Mouse (Mus musculus) limb, embryonic 14.5 days (tissue): ENCODE measurements around the gene Ntn1. TPM values are rescaled to one million over a fixed set of nuclear protein-coding genes. Genes with fewer than 3 reads are reported as not detected.

Source experiments
- ATAC-seq: fragments of 200-750 bp; cut with Nextera tagmentation; 2 replicates; pipeline ENCODE4 v1.8.0; 2017; ENCODE audit warnings: low read depth, moderate number of reproducible peaks, moderate TSS enrichment; ENCODE audit not compliant: low FRiP score
- DNase-seq: peaks from one replicate; pipeline ENCODE4 v3.0.0-alpha.2; 2015; ENCODE audit warnings: low spot score
- H3K27ac ChIP-seq: fragments of 300-500 bp; sonication (generic); replicated peaks from 2 replicates; pipeline ENCODE4 v1.5.1; 2014; ENCODE audit warnings: low read depth, mild to moderate bottlenecking, low read length, moderate library complexity, mixed read lengths
- H3K27me3 ChIP-seq: fragments of 300-500 bp; sonication (generic); 2 replicates; pipeline ENCODE4 v1.6.1; 2014; ENCODE audit warnings: low read length, mixed read lengths; ENCODE audit not compliant: control insufficient read depth, insufficient read depth
- H3K36me3 ChIP-seq: fragments of 300-500 bp; sonication (generic); 2 replicates; pipeline ENCODE4 v1.6.1; 2014; ENCODE audit warnings: mild to moderate bottlenecking, low read length, moderate library complexity, mixed read lengths; ENCODE audit not compliant: control insufficient read depth, insufficient read depth
- H3K4me1 ChIP-seq: fragments of 300-500 bp; sonication (generic); 2 replicates; pipeline ENCODE4 v1.6.1; 2014; ENCODE audit warnings: antibody characterized with exemption, low read length, mixed read lengths; ENCODE audit not compliant: control insufficient read depth, insufficient read depth
- H3K4me2 ChIP-seq: fragments of 300-500 bp; sonication (generic); replicated peaks from 2 replicates; pipeline ENCODE4 v1.6.1; 2014; ENCODE audit warnings: low read depth, mild to moderate bottlenecking, low read length, moderate library complexity; ENCODE audit not compliant: severe bottlenecking
- H3K4me3 ChIP-seq: fragments of 300-500 bp; sonication (generic); replicated peaks from 2 replicates; pipeline ENCODE4 v1.5.1; 2014; ENCODE audit warnings: low read length
- H3K9ac ChIP-seq: fragments of 300-500 bp; sonication (generic); 2 replicates; pipeline ENCODE4 v1.6.1; 2014; ENCODE audit warnings: mild to moderate bottlenecking, low read depth, low read length, moderate library complexity; ENCODE audit not compliant: severe bottlenecking
- H3K9me3 ChIP-seq: fragments of 300-500 bp; sonication (generic); 2 replicates; pipeline ENCODE4 v1.6.1; 2016; ENCODE audit warnings: low read length; ENCODE audit not compliant: control insufficient read depth
- POLR2A ChIP-seq: fragments of 200-500 bp; IDR thresholded peaks from 2 replicates; pipeline ENCODE4 v1.8.0; 2012; ENCODE audit warnings: inconsistent platforms, mild to moderate bottlenecking, moderate library complexity, borderline replicate concordance; ENCODE audit not compliant: insufficient read depth, insufficient read length; ENCODE audit errors: extremely low read depth
- WGBS: fragments of 180-500 bp; shearing (Covaris S2); extraction: QIAGEN DNeasy Blood & Tissue Kit; methylation state at CpG from one replicate; pipeline ENCODE4 v1.1.7; 2014; 5-methylcytosine and 5-hydroxymethylcytosine counted together
- polyA plus RNA-seq, 2 experiments: library from polyadenylated mRNA; depleted of rRNA in 1 of 2; stranded (reverse) in 1 of 2; unstranded in 1 of 2; fragments of >200 nt; fragmentation: Nextera tagmentation in 1 of 2; extraction: Ambion mirVana in 1 of 2; gene quantifications; 2 replicates each; pipeline versions ENCODE4 v1.2.1 to v1.2.3; 2012 to 2014

Ntn1 gene
- polyA plus RNA-seq, 2 experiments: 4.7 to 18.5 TPM

DNA sequence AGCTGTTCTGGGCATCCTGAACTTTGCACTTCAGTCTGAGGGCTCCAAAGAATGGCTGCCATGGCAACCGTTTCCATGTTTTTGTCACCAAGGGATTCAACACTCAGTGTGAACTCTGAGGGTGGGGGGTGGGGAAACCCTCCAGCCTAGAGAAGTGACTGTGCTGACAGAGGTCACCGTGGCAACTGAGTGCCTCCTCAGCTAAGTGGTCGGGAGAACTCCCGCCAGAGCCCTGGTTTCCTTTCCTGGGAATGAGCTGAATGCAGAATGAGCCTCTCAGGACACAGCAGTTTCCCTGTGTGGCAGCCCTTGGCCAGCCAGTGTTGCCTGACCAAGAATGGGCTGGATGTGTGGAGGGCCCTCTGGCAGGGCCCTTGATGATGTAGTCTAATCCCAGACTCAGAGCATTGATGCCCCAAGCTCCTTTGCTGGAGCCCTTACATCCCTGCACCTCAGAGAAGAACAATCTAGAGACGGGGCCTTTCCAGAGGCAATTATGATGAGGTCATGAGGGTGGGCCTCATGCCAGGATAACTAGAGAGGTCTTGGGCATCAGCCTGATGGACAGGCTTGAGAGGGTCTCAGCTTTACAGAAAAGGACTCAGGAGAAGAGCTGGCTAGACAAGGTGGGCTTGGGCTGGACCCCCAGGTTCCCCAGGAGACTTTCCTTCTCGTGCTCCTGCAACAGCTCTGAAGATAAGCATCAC lies 185.3 kb downstream of the Ntn1 start:
- H3K36me3 ChIP-seq: no peaks in the 10 kb centered on the region
- H3K9ac ChIP-seq: no peak overlapping the region
- H3K27ac ChIP-seq: 0 out of 2 replicates have a peak overlapping the region, but pooled peaks have one; percentile 0
- ATAC-seq (no peak), DNase-seq (no peak)
- no peaks in the 10 kb centered on the region for H3K27me3 ChIP-seq
- peaks cover 73% of the 10 kb centered on the region for H3K4me1 ChIP-seq
- WGBS: 39% methylated on average over 6 of the region's 6 CpGs
- H3K4me2 ChIP-seq: no peak overlapping the region
- TF ChIP-seq POLR2A: no peak
- H3K4me3 ChIP-seq: no peak overlapping the region
- H3K9me3 ChIP-seq: no peaks in the 10 kb centered on the region

DNA sequence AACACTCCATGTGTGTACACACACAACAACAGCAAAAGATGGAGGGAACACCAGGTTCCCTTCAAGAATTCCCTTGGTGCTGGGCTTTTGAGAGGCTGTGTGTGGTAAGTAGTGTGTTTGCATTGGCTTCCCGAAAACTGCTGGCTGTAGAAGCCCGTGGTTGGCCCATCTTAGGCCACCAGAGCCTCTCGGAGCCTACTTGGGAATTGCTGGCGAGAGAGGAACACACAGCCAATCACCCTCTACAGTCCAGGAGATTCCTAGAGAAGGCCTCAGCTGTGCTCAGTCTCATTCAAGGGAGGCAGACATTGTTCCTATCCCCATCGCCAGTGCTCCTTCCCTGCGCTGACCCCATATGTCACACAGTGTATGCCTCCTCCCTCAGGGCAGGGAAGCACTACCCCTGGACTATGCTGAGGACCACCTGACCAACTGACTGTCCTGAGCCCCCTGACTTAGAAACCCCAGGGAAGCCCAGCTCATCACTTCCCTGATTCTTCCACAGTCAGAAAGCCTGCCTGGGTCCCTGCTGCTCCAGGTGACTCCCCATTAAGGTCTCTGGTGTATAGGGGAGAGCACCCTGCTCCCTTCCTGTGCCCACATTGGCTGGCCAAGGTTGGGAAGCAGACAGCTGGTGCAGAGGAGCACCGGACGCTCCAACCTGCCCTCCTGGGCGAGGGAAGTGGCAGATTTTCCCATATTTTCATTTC lies 186.0 kb downstream of the Ntn1 start:
- H3K9ac ChIP-seq: no peak overlapping the region
- ATAC-seq: no peak
- TF ChIP-seq POLR2A: no peak
- H3K4me2 ChIP-seq: no peak overlapping the region
- H3K9me3 ChIP-seq: no peaks in the 10 kb centered on the region
- peaks cover 68% of the 10 kb centered on the region for H3K4me1 ChIP-seq
- DNase-seq: no peak
- H3K4me3 ChIP-seq: no peak overlapping the region
- WGBS: 80% methylated on average over 9 of the region's 9 CpGs
- H3K27me3 ChIP-seq: no peaks in the 10 kb centered on the region
- no peak overlapping the region for H3K27ac ChIP-seq
- H3K36me3 ChIP-seq: no peaks in the 10 kb centered on the region

DNA sequence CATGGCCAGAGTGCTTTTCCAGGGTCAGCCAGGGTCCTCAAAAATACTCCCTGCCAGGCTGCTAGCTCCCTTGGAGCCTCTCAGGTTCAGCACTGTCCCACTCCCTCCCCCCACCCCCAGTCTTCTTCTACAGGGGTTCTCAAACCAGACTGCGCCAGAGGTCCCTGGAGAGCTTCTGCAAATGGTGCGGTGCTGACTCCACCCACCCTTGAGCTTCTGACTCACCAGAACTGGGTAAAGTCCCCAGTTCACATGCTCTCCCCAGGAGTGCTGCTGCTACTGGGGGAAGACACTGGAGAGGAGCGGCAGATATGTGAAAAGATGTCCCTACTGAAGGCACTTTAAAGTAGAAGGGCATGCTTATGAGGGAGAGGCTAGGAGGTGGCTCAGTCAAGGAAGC lies 186.7 kb downstream of the Ntn1 start:
- H3K9ac ChIP-seq: no peak overlapping the region
- no peak overlapping the region for H3K27ac ChIP-seq
- ATAC-seq (no peak), DNase-seq (no peak)
- no peaks in the 10 kb centered on the region for H3K27me3 ChIP-seq
- no peaks in the 10 kb centered on the region for H3K9me3 ChIP-seq
- TF ChIP-seq POLR2A: no peak
- no peak overlapping the region for H3K4me3 ChIP-seq
- peaks cover 66% of the 10 kb centered on the region for H3K4me1 ChIP-seq
- H3K4me2 ChIP-seq: no peak overlapping the region
- H3K36me3 ChIP-seq: no peaks in the 10 kb centered on the region
- WGBS: 72% methylated on average over 3 of the region's 3 CpGs

DNA sequence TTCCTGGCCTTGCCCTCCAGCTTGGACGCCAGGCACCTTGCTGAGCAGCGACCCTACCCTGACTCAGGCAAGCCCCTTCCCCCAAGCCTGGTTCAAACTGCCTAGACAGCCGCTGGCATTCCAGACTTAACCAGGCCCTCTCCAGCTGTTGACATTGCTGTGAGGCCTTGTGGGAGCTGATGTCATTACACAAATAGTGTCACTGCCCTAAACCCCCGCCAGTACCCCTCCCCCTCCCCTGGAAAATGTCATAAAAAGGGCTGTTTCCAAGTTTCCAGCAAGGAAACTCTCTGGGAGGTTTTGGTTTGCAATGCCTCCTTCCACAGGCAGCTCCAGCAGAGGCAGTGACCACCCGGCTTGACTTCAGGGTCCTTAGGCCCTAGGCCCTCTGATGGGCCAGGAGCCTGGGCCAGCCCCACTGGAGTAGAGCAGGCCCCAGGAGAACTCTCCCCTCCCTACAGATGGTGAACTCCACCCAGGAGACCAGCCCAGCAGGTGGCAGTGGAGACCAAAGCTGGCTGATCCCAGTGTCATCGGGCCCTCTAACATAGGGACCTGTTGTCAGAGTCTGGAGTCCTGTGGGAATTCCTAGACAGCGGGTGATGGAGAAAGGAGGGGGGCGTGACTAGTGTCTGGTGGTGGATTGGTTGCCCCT lies 188.6 kb downstream of the Ntn1 start:
- TF ChIP-seq POLR2A: no peak
- H3K9ac ChIP-seq: no peak overlapping the region
- 25% methylated on average over 8 of the region's 8 CpGs for WGBS

DNA sequence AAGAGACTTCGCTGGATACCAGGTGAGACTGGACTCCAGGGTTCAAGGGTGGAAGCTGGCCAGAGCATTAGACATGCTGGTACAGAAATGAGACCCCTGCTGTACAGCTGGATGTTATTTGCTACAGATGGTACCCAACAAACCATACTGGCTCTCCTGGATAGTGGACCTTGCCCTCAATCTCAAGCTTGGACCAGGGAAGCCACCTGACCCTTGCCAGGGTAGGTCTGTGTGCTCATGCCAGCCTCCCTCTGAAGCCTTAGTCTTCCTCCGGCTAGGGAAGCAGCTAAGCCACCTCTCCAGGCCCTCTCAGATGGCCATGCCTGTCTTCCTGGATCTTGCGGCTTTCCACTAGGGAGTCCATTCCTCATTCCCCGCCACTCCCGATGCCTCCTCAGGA lies 189.9 kb downstream of the Ntn1 start:
- Histone ChIP-seq H3K4me3 (no peak overlapping the region), H3K36me3 (no peaks in the 10 kb centered on the region), H3K9me3 (no peaks in the 10 kb centered on the region), H3K4me2 (no peak overlapping the region), H3K9ac (no peak overlapping the region), H3K4me1 (peaks cover 51% of the 10 kb centered on the region), H3K27me3 (no peaks in the 10 kb centered on the region), H3K27ac (no peak overlapping the region; the same call in 1 of the 2 replicates)
- ATAC-seq (no peak), DNase-seq (no peak)
- WGBS: 89% methylated on average over 5 of the region's 5 CpGs
- no peak for TF ChIP-seq POLR2A

More for the DNA sequence above, 188.6 kb downstream of the Ntn1 start:
- peak; percentile 69 for DNase-seq
- H3K4me3 ChIP-seq: no peak overlapping the region
- H3K27me3 ChIP-seq: no peaks in the 10 kb centered on the region
- 0 out of 2 replicates have a peak overlapping the region, but pooled peaks have one; percentile 15 for H3K4me2 ChIP-seq
- ATAC-seq: peak; percentile 85
- H3K9me3 ChIP-seq: no peaks in the 10 kb centered on the region
- no peaks in the 10 kb centered on the region for H3K36me3 ChIP-seq
- H3K4me1 ChIP-seq: peaks cover 64% of the 10 kb centered on the region
- H3K27ac ChIP-seq: peak overlapping the region; percentile 73
